ENCODE assay signal across 25 mouse cellular contexts in genomic region chr10:127002056-127002455, GRCm38 (mm10). TPM values are rescaled to one million over a fixed set of nuclear protein-coding genes. Genes with fewer than 3 reads are reported as not detected.
DNase-seq lines count a peak whose midpoint lies in the region; ATAC-seq and TF ChIP-seq lines count a peak whose summit lies in the region.
"Had no signal": no experiment of that assay in that cellular context is flagged by ENCODE, and none has a peak within 500 bp of the region (broad histone marks: within the 10 kb centered on the region; RNA-seq: fewer than 3 reads in every experiment).

No protein-coding gene starts in this region.

- peak; percentile 7; the same call in 1 of the 2 replicates for ATAC-seq in common myeloid progenitor, adult 5-6 weeks (replicated peaks; ENCODE audit: low read depth, poor library complexity, severe bottlenecking)
- ATAC-seq: activated CD4-positive, CD25-positive, alpha-beta regulatory T cell, adult 4 months; forebrain, embryonic 13.5 days; forebrain, embryonic 16.5 days; hindbrain, embryonic 16.5 days; intestine, embryonic 15.5 days had no signal

- no peak overlapping the region for H3K4me3 ChIP-seq in C2C12 (ENCODE audit: insufficient read depth, poor library complexity, severe bottlenecking)
- H3K4me3 ChIP-seq: forebrain, embryonic 10.5 days; forebrain, embryonic 13.5 days; gastrocnemius, adult 2 months; heart, embryonic 12.5 days; heart, embryonic 15.5 days; hindbrain, embryonic 10.5 days; hindbrain, embryonic 13.5 days; intestine, embryonic 15.5 days had no signal

- no peaks in the 10 kb centered on the region for H3K79me2 ChIP-seq in C2C12 (ENCODE audit: control insufficient read depth, insufficient read depth)

- peaks cover 17% of the 10 kb centered on the region for H3K36me3 ChIP-seq in C2C12 (ENCODE audit: control insufficient read depth, insufficient read depth)

- H3ac ChIP-seq in C2C12 (ENCODE audit: control insufficient read depth, insufficient read length, low read depth): no peak overlapping the region

- H3K27me3 ChIP-seq in C2C12 (ENCODE audit: control insufficient read depth, insufficient read depth, insufficient read length): no peaks in the 10 kb centered on the region
- H3K27me3 ChIP-seq: forebrain, embryonic 13.5 days; heart, embryonic 12.5 days; heart, embryonic 15.5 days; hindbrain, embryonic 13.5 days; intestine, embryonic 15.5 days had no signal

- peak; percentile 55 for DNase-seq in 416B (ENCODE audit: low read depth)
- DNase-seq in urinary bladder, postnatal 4 days (ENCODE audit: low spot score in 2 of 2): no peak
- DNase-seq in urinary bladder, postnatal 14 days (ENCODE audit: low spot score): no peak
- no peak for DNase-seq in urinary bladder, adult 18-20 months (ENCODE audit: low spot score in 2 of 2)
- DNase-seq: adrenal gland, postnatal 14 days; cerebellum, adult 11-12 months; cerebellum, adult 8-10 months; cerebellum, postnatal 10 days; cerebellum, postnatal 36 days; gastrocnemius, adult 2 months; gastrocnemius, postnatal 14 days; heart, postnatal 36 days; kidney, adult 11 months had no signal

- no peak for TF ChIP-seq CTCF in C2C12 (IDR thresholded peaks at IDR 0.05; ENCODE audit: control insufficient read depth, insufficient read depth, insufficient read length)

- no peaks in the 10 kb centered on the region for H3K79me3 ChIP-seq in C2C12 (ENCODE audit: low read depth)

TF ChIP-seq in C2C12, 6 proteins besides CTCF, POLR2A, EP300 and RAD21:
- TF ChIP-seq FOSL1 (IDR thresholded peaks at IDR 0.05; ENCODE audit: insufficient read depth, low read length, poor library complexity, severe bottlenecking) (no peak), MYOD1 (IDR thresholded peaks at IDR 0.05; ENCODE audit: control insufficient read depth, insufficient read length, low read depth) (peak; percentile 53)

RNA-seq across cellular contexts. Expression of gene Avil, which starts 1.5 kb away (rescaled TPM):
- 0.13 TPM for polyA plus RNA-seq in C2C12 (2012; fragmentation: generic; extraction: Trizol)
- not detected in 2 replicates for total RNA-seq in common myeloid progenitor, adult 5-6 weeks (2017)
- polyA plus RNA-seq: activated CD4-positive, CD25-positive, alpha-beta regulatory T cell, adult 4 months had no signal

RNA-seq across cellular contexts. Expression of gene Ctdsp2, which starts 23.5 kb away (rescaled TPM):
- 57.5 TPM for polyA plus RNA-seq in C2C12 (2012; fragmentation: generic; extraction: Trizol)
- 33.9 and 42.8 TPM in 2 replicates for total RNA-seq in common myeloid progenitor, adult 5-6 weeks (2017)

RNA-seq across cellular contexts. Expression of gene Tsfm, which starts 28.6 kb away (rescaled TPM):
- polyA plus RNA-seq in C2C12 (2012; fragmentation: generic; extraction: Trizol): 66.0 TPM
- 40.2 and 42.3 TPM in 2 replicates for total RNA-seq in common myeloid progenitor, adult 5-6 weeks (2017)

RNA-seq across cellular contexts. Expression of gene Mettl1, which starts 39.2 kb away (rescaled TPM):
- 31.3 TPM for polyA plus RNA-seq in C2C12 (2012; fragmentation: generic; extraction: Trizol)
- total RNA-seq in common myeloid progenitor, adult 5-6 weeks (2017): 27.4 and 28.0 TPM in 2 replicates

RNA-seq across cellular contexts. Expression of gene Eef1akmt3, which starts 39.3 kb away (rescaled TPM):
- polyA plus RNA-seq in C2C12 (2012; fragmentation: generic; extraction: Trizol): 0.22 TPM
- not detected in 2 replicates for total RNA-seq in common myeloid progenitor, adult 5-6 weeks (2017)
- total RNA-seq: heart, postnatal 36 days had no signal
